Mouse (Mus musculus) embryonic facial prominence, embryonic 15.5 days (tissue): Measurements from ENCODE around the gene Patj. TPM values are rescaled to one million over a fixed set of nuclear protein-coding genes. Genes with fewer than 3 reads are reported as not detected.

Source experiments
- ATAC-seq: fragments of 200-750 bp; cut with Nextera tagmentation; 2 replicates; pipeline ENCODE4 v1.8.0; 2017; ENCODE audit warnings: low read depth, moderate TSS enrichment; ENCODE audit not compliant: insufficient number of reproducible peaks, low FRiP score, low TSS enrichment
- H3K27ac ChIP-seq: fragments of 300-500 bp; sonication (generic); replicated peaks from 2 replicates; pipeline ENCODE4 v1.5.1; 2015; ENCODE audit warnings: mild to moderate bottlenecking, inconsistent platforms
- H3K27me3 ChIP-seq: fragments of 300-500 bp; sonication (generic); 2 replicates; pipeline ENCODE4 v1.6.1; 2015; ENCODE audit warnings: inconsistent platforms
- H3K36me3 ChIP-seq: fragments of 300-500 bp; sonication (generic); 2 replicates; pipeline ENCODE4 v1.6.1; 2015; ENCODE audit warnings: mild to moderate bottlenecking, inconsistent platforms
- H3K4me1 ChIP-seq: fragments of 300-500 bp; sonication (generic); 2 replicates; pipeline ENCODE4 v1.6.1; 2015; ENCODE audit warnings: inconsistent platforms
- H3K4me2 ChIP-seq: fragments of 300-500 bp; sonication (generic); replicated peaks from 2 replicates; pipeline ENCODE4 v1.6.1; 2015; ENCODE audit warnings: mild to moderate bottlenecking, inconsistent platforms
- H3K4me3 ChIP-seq: fragments of 300-500 bp; sonication (generic); replicated peaks from 2 replicates; pipeline ENCODE4 v1.5.1; 2015; ENCODE audit warnings: mild to moderate bottlenecking, inconsistent platforms
- H3K9ac ChIP-seq: fragments of 300-500 bp; sonication (generic); 2 replicates; pipeline ENCODE4 v1.6.1; 2015; ENCODE audit warnings: inconsistent platforms
- H3K9me3 ChIP-seq: fragments of 300-500 bp; sonication (generic); replicated peaks from 2 replicates; pipeline ENCODE4 v1.6.1; 2016; ENCODE audit warnings: inconsistent platforms
- WGBS: fragments of 180-500 bp; shearing (Covaris S2); methylation state at CpG from one replicate; pipeline ENCODE4 v1.1.7; 2015; 5-methylcytosine and 5-hydroxymethylcytosine counted together
- polyA plus RNA-seq: library from polyadenylated mRNA; unstranded; fragments of >200 nt; fragmentation: Nextera tagmentation; extraction: Ambion mirVana; gene quantifications from 2 replicates; pipeline ENCODE4 v1.2.1, GENCODE M21; 2015

The Patj gene
- polyA plus RNA-seq, 1 experiment from 2014 or later: 10.4 TPM

DNA sequence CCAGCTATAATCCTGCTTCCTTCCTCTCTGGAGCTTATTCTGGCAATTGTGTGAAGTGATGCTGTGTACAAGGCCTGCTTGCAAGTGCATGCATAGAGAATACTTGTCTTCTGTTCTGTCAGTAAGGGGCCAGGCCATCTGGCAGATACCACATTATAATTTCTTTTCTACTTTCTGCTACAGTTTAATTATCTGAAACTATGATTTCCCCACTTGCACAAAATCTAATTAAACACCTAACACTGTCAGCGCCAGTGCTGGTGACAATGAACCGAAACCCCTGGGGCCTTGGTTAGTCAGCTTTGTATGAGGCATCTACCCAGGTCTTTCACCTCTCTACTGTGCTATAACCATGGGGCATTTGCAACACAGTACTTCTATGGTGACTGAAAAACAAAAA lies 160.1 kb downstream of the Patj start:
- H3K4me3 ChIP-seq: no peak overlapping the region
- no peak overlapping the region for H3K27ac ChIP-seq
- no peaks in the 10 kb centered on the region for H3K27me3 ChIP-seq
- H3K9me3 ChIP-seq: no peaks in the 10 kb centered on the region
- ATAC-seq: no peak
- 91% methylated on average over 2 of the region's 2 CpGs for WGBS
- H3K36me3 ChIP-seq: no peaks in the 10 kb centered on the region
- H3K9ac ChIP-seq: no peak overlapping the region
- no peaks in the 10 kb centered on the region for H3K4me1 ChIP-seq
- H3K4me2 ChIP-seq: no peak overlapping the region

DNA sequence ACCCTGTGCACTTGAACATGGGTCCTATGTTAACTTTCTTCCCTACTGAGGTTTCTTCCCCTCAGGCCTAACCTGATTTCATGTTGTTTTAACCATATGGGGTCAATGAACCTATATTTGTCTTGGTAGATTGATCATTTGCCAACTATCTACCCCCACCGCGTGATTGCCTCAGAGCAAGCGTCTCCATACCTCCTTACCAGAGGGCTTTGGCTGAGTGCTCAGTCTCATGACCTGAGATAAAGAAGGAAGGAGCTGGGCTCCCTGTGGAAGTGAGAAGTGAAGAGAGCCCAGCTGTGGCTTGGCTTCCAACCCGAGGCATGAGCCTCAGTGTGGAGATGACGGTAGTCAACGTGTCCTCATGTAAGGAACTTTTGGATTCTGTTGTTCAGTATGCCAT lies 160.9 kb downstream of the Patj start:
- Histone ChIP-seq H3K27ac (no peak overlapping the region), H3K4me3 (no peak overlapping the region), H3K9me3 (no peaks in the 10 kb centered on the region), H3K4me2 (no peak overlapping the region), H3K36me3 (no peaks in the 10 kb centered on the region), H3K27me3 (no peaks in the 10 kb centered on the region), H3K9ac (no peak overlapping the region), H3K4me1 (no peaks in the 10 kb centered on the region)
- 94% methylated on average over 6 of the region's 6 CpGs for WGBS
- no peak for ATAC-seq

DNA sequence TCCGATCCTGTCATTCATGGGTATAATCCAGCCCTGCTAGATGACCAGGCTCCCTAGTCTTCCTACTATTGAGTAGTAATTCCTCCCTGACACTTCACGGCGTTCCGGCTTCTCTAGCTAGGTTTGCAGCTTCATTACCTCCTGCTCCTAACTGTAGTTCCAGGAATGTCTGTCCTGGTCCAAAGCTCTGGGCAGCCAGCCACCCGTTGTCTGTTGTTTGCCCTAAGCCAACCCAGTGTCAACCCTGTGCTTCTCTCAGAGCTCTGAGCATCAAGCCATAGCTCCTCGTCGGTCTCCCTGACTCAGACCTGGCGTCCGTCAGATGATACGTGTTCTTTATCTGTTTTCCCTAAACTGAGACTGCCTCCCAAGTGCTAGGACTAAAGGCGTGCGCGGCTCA lies 161.6 kb downstream of the Patj start:
- Histone ChIP-seq H3K27me3 (no peaks in the 10 kb centered on the region), H3K27ac (no peak overlapping the region), H3K9ac (no peak overlapping the region), H3K36me3 (no peaks in the 10 kb centered on the region), H3K4me2 (no peak overlapping the region), H3K9me3 (no peaks in the 10 kb centered on the region), H3K4me1 (no peaks in the 10 kb centered on the region), H3K4me3 (no peak overlapping the region)
- ATAC-seq: no peak
- 88% methylated on average over 13 of the region's 13 CpGs for WGBS

- ATAC-seq: no peak
- Histone ChIP-seq H3K36me3 (no peaks in the 10 kb centered on the region), H3K27ac (no peak overlapping the region)
Measured at GRCm38 (mm10) chr4:98560196-98560830, 164.7 kb downstream of the Patj start.

DNA sequence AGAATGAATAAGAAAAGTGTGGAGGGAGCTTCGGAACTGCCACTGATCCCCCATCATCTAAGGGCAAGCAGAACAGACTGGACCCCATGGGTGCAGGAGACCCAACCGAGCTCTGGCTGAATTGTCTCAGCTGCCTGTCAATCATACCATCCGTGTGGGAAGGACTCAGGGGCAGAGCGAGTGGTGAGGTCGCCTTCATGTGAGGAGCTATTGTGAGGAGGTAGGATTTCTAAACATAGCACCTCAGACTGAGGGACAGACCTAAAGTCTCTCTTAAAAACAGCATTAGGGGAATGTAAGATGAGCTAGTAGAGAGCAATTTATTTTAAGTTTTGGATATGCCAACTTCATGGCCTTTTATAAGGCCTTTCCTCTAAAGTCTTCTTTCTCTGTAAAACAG lies 167.5 kb downstream of the Patj start:
- H3K27me3 ChIP-seq: no peaks in the 10 kb centered on the region
- H3K4me2 ChIP-seq: no peak overlapping the region
- H3K4me1 ChIP-seq: peaks cover 8% of the 10 kb centered on the region; the same call in 1 of the 2 replicates
- no peaks in the 10 kb centered on the region for H3K9me3 ChIP-seq
- no peak overlapping the region for H3K9ac ChIP-seq
- no peaks in the 10 kb centered on the region for H3K36me3 ChIP-seq
- H3K4me3 ChIP-seq: no peak overlapping the region
- no peak for ATAC-seq
- WGBS: 57% methylated on average over 5 of the region's 5 CpGs
- peak overlapping the region; percentile 53 for H3K27ac ChIP-seq

More at GRCm38 (mm10) chr4:98560196-98560830, 164.7 kb downstream of the Patj start:
- 61% methylated on average over 9 of the region's 9 CpGs for WGBS
- H3K9me3 ChIP-seq: no peaks in the 10 kb centered on the region
- H3K4me2 ChIP-seq: no peak overlapping the region
- H3K9ac ChIP-seq: no peak overlapping the region
- H3K27me3 ChIP-seq: no peaks in the 10 kb centered on the region
- no peak overlapping the region for H3K4me3 ChIP-seq
- H3K4me1 ChIP-seq: peaks cover 8% of the 10 kb centered on the region; the same call in 1 of the 2 replicates

DNA sequence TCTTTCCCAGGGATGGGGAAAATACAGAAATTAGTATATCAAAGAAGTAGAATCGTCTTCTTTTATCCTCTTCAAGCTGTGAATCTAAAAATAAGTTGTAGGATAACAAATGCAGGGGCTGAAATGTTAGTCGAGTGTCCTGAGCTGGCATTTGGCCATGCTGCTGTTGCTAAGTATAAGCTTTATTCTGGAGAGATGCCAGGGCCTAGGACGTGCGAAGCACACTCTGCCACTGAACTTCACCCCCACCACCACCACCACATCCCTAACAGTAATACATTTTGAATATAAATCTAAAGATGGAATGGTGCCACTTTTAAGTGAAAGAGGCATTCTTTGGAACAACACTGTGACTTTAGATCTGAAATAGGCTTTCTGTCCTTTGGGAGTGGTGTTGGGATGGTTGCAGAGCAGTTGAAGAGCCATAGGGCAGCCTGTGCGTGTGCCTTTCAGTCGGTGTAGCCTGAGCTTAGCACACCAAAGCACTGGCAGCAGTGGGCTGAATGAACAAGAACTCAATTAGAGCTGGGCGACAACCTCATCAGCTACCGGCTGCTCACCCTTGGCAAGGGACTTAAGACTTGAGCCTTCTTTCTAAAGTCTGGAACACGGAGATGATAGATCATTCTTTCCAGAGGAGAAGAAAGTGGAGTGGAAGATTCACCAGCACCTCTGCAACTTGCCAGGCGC lies 168.1 kb downstream of the Patj start:
- H3K4me2 ChIP-seq: no peak overlapping the region
- no peak; the same call in 1 of the 2 replicates for ATAC-seq
- H3K27ac ChIP-seq: 0 out of 2 replicates have a peak overlapping the region, but pooled peaks have one; percentile 22

DNA sequence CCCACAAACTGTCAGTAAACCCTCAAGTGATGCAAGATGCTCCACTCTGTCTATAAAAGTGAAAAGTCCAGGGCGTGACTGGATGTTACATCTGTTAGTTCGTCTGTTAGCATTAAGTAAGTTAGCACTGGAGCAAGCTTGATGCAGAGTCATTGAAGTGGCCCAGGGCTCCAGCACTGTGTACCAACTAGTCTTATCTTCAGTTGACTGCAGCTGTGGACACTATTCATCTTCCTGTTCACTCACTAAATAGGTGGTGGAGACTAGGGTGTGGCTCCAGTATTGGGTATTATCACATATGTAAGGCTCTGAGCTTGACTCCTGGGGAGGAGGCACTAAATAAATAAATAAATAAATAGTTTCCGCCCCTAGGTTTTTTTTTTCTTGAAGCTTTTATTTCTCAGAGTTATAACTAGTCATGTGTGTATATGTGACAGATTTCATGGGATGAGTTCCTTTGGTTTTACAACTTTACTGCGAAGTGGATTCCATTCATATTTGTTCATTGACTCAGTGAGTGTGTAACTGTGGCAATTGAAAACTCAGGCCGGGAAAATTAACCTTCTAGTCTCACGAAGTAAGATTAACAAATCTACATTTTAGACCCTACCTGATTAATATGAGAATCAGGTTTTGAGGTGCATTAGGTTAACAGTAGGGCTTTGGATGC lies 168.7 kb downstream of the Patj start:
- H3K27ac ChIP-seq: no peak overlapping the region
- H3K9ac ChIP-seq: no peak overlapping the region
- ATAC-seq: no peak
- H3K4me1 ChIP-seq: peaks cover 8% of the 10 kb centered on the region; the same call in 1 of the 2 replicates
- no peaks in the 10 kb centered on the region for H3K36me3 ChIP-seq
- H3K4me3 ChIP-seq: no peak overlapping the region
- 65% methylated on average over 6 of the region's 6 CpGs for WGBS
- no peaks in the 10 kb centered on the region for H3K9me3 ChIP-seq
- no peaks in the 10 kb centered on the region for H3K27me3 ChIP-seq
- no peak overlapping the region for H3K4me2 ChIP-seq

More for the DNA sequence above, 168.1 kb downstream of the Patj start:
- no peaks in the 10 kb centered on the region for H3K9me3 ChIP-seq
- peaks cover 8% of the 10 kb centered on the region; the same call in 1 of the 2 replicates for H3K4me1 ChIP-seq
- WGBS: 60% methylated on average over 10 of the region's 10 CpGs
- no peak overlapping the region for H3K4me3 ChIP-seq
- no peak overlapping the region for H3K9ac ChIP-seq
- H3K36me3 ChIP-seq: no peaks in the 10 kb centered on the region
- no peaks in the 10 kb centered on the region for H3K27me3 ChIP-seq

- no peak overlapping the region for H3K27ac ChIP-seq
- H3K4me2 ChIP-seq: no peak overlapping the region
- no peak for ATAC-seq
- no peak overlapping the region for H3K9ac ChIP-seq
- H3K27me3 ChIP-seq: no peaks in the 10 kb centered on the region
- 82% methylated on average over 6 of the region's 6 CpGs for WGBS
- no peak overlapping the region for H3K4me3 ChIP-seq
- H3K9me3 ChIP-seq: no peaks in the 10 kb centered on the region
- H3K4me1 ChIP-seq: peaks cover 8% of the 10 kb centered on the region; the same call in 1 of the 2 replicates
- H3K36me3 ChIP-seq: no peaks in the 10 kb centered on the region
Measured at GRCm38 (mm10) chr4:98566741-98567140, 171.2 kb downstream of the Patj start.

GRCm38 (mm10) chr4:98567457-98567856 lies 171.9 kb downstream of the Patj start:
- no peak for ATAC-seq
- WGBS: 82% methylated on average over 9 of the region's 9 CpGs
- no peaks in the 10 kb centered on the region for H3K9me3 ChIP-seq
- no peak overlapping the region for H3K4me2 ChIP-seq
- no peaks in the 10 kb centered on the region for H3K27me3 ChIP-seq
- H3K9ac ChIP-seq: no peak overlapping the region
- H3K36me3 ChIP-seq: no peaks in the 10 kb centered on the region
- peaks cover 8% of the 10 kb centered on the region; the same call in 1 of the 2 replicates for H3K4me1 ChIP-seq
- no peak overlapping the region for H3K27ac ChIP-seq
- H3K4me3 ChIP-seq: no peak overlapping the region

- Histone ChIP-seq H3K27me3 (no peaks in the 10 kb centered on the region), H3K9ac (no peak overlapping the region), H3K27ac (no peak overlapping the region), H3K4me1 (no peaks in the 10 kb centered on the region), H3K36me3 (no peaks in the 10 kb centered on the region), H3K4me3 (no peak overlapping the region), H3K4me2 (no peak overlapping the region), H3K9me3 (no peaks in the 10 kb centered on the region)
- 35% methylated on average over 4 of the region's 4 CpGs for WGBS
- ATAC-seq: no peak
Measured at GRCm38 (mm10) chr4:98569904-98570303, 174.3 kb downstream of the Patj start.

- no peak for ATAC-seq
- no peak overlapping the region for H3K4me2 ChIP-seq
- no peaks in the 10 kb centered on the region for H3K4me1 ChIP-seq
- H3K9ac ChIP-seq: no peak overlapping the region
- no peak overlapping the region for H3K27ac ChIP-seq
- no peak overlapping the region for H3K4me3 ChIP-seq
- H3K9me3 ChIP-seq: no peaks in the 10 kb centered on the region
- no peaks in the 10 kb centered on the region for H3K36me3 ChIP-seq
- no peaks in the 10 kb centered on the region for H3K27me3 ChIP-seq
Measured at GRCm38 (mm10) chr4:98577275-98577674, 181.7 kb downstream of the Patj start.
